Mouse (Mus musculus): ENCODE results near the gene Senp3. TPM values are rescaled to one million over a fixed set of nuclear protein-coding genes. Genes with fewer than 3 reads are reported as not detected.

The Senp3 gene
- polyA plus RNA-seq, 1 experiment from 2014 or later = 119 TPM

- WGBS = 88% methylated on average over 1 of the region's 1 CpGs
- ATAC-seq (ENCODE audit: insufficient number of reproducible peaks, insufficient read depth, low FRiP score, low TSS enrichment, low read depth) = no peak
- Histone ChIP-seq H3K4me1 (peaks cover 16% of the 10 kb centered on the region), H3K36me3 (no peaks in the 10 kb centered on the region), H3K27ac (no peak overlapping the region), H3K4me2 (no peak overlapping the region), H3K27me3 (no peaks in the 10 kb centered on the region), H3K4me3 (no peak overlapping the region), H3K9ac (no peak overlapping the region), H3K9me3 (no peaks in the 10 kb centered on the region)
Observed at GRCm38 (mm10) chr11:69689891-69690290, 8.0 kb upstream of the Senp3 start.

GRCm38 (mm10) chr11:69687061-69687460 is 5.2 kb upstream of the Senp3 start:
- no peaks in the 10 kb centered on the region for H3K36me3 ChIP-seq
- no peak overlapping the region for H3K4me2 ChIP-seq
- H3K27me3 ChIP-seq = no peaks in the 10 kb centered on the region
- no peak overlapping the region for H3K27ac ChIP-seq
- peaks cover 31% of the 10 kb centered on the region for H3K4me1 ChIP-seq
- no peaks in the 10 kb centered on the region for H3K9me3 ChIP-seq
- WGBS = 44% methylated on average over 5 of the region's 5 CpGs
- no peak overlapping the region for H3K4me3 ChIP-seq
- H3K9ac ChIP-seq = peak overlapping the region; percentile 38
- ATAC-seq (ENCODE audit: insufficient number of reproducible peaks, insufficient read depth, low FRiP score, low TSS enrichment, low read depth) = no peak

GRCm38 (mm10) chr11:69686377-69686776 is 4.5 kb upstream of the Senp3 start:
- no peaks in the 10 kb centered on the region for H3K27me3 ChIP-seq
- H3K4me1 ChIP-seq = peaks cover 31% of the 10 kb centered on the region
- H3K9ac ChIP-seq = no peak overlapping the region
- 14% methylated on average over 4 of the region's 4 CpGs for WGBS
- ATAC-seq (ENCODE audit: insufficient number of reproducible peaks, insufficient read depth, low FRiP score, low TSS enrichment, low read depth) = no peak
- no peak overlapping the region for H3K27ac ChIP-seq
- no peak overlapping the region for H3K4me3 ChIP-seq
- H3K4me2 ChIP-seq = no peak overlapping the region
- no peaks in the 10 kb centered on the region for H3K9me3 ChIP-seq
- no peaks in the 10 kb centered on the region for H3K36me3 ChIP-seq

GRCm38 (mm10) chr11:69685526-69686148 is 3.8 kb upstream of the Senp3 start, which contains the start of gene Tnfsf13:
Gene Tnfsf13 (minus strand): TSS chr11:69685784.
- H3K9me3 ChIP-seq = no peaks in the 10 kb centered on the region
- no peaks in the 10 kb centered on the region for H3K27me3 ChIP-seq
- peak within 1 kb of the TSS; percentile 51 for H3K9ac ChIP-seq
- 79% methylated on average over 10 of the region's 10 CpGs for WGBS
- peaks cover 36% of the 10 kb centered on the region for H3K4me1 ChIP-seq
- peak within 1 kb of the TSS; percentile 22 for H3K27ac ChIP-seq
- no peak for ATAC-seq (ENCODE audit: insufficient number of reproducible peaks, insufficient read depth, low FRiP score, low TSS enrichment, low read depth)
- H3K4me2 ChIP-seq = no peak within 1 kb of the TSS
- H3K36me3 ChIP-seq = no peaks in the 10 kb centered on the region
- H3K4me3 ChIP-seq = no peak within 1 kb of the TSS

GRCm38 (mm10) chr11:69684936-69685335 is 3.1 kb upstream of the Senp3 start:
- Histone ChIP-seq H3K9me3 (no peaks in the 10 kb centered on the region), H3K4me1 (peaks cover 43% of the 10 kb centered on the region), H3K27me3 (no peaks in the 10 kb centered on the region), H3K4me2 (no peak overlapping the region), H3K4me3 (no peak overlapping the region), H3K36me3 (peaks cover 5% of the 10 kb centered on the region), H3K27ac (no peak overlapping the region; the same call in 1 of the 2 replicates), H3K9ac (peak overlapping the region; percentile 51)
- WGBS = 81% methylated on average over 6 of the region's 6 CpGs
- no peak for ATAC-seq (ENCODE audit: insufficient number of reproducible peaks, insufficient read depth, low FRiP score, low TSS enrichment, low read depth)

GRCm38 (mm10) chr11:69684128-69684745 is 2.4 kb upstream of the Senp3 start:
- peak overlapping the region; percentile 51 for H3K9ac ChIP-seq
- ATAC-seq (ENCODE audit: insufficient number of reproducible peaks, insufficient read depth, low FRiP score, low TSS enrichment, low read depth) = no peak
- H3K4me2 ChIP-seq = no peak overlapping the region
- no peaks in the 10 kb centered on the region for H3K27me3 ChIP-seq
- no peak overlapping the region for H3K4me3 ChIP-seq
- WGBS = 77% methylated on average over 12 of the region's 12 CpGs
- H3K36me3 ChIP-seq = peaks cover 11% of the 10 kb centered on the region
- H3K27ac ChIP-seq = peak overlapping the region; percentile 97; the same call in 1 of the 2 replicates
- no peaks in the 10 kb centered on the region for H3K9me3 ChIP-seq
- peaks cover 49% of the 10 kb centered on the region for H3K4me1 ChIP-seq

GRCm38 (mm10) chr11:69683576-69683975 is 1.7 kb upstream of the Senp3 start:
- Histone ChIP-seq H3K36me3 (peaks cover 16% of the 10 kb centered on the region), H3K9me3 (no peaks in the 10 kb centered on the region), H3K4me1 (peaks cover 54% of the 10 kb centered on the region), H3K27me3 (no peaks in the 10 kb centered on the region), H3K4me3 (peak overlapping the region; percentile 81), H3K4me2 (peak overlapping the region; percentile 93), H3K27ac (peak overlapping the region; percentile 97), H3K9ac (peak overlapping the region; percentile 92; the same call in 1 of the 2 replicates)
- 66% methylated on average over 7 of the region's 7 CpGs for WGBS
- no peak for ATAC-seq (ENCODE audit: insufficient number of reproducible peaks, insufficient read depth, low FRiP score, low TSS enrichment, low read depth)

- Histone ChIP-seq H3K4me1 (peaks cover 54% of the 10 kb centered on the region), H3K27ac (peak overlapping the region; percentile 97), H3K4me3 (peak overlapping the region; percentile 81), H3K4me2 (peak overlapping the region; percentile 93), H3K36me3 (peaks cover 22% of the 10 kb centered on the region), H3K9ac (peak overlapping the region; percentile 92), H3K27me3 (no peaks in the 10 kb centered on the region), H3K9me3 (no peaks in the 10 kb centered on the region)
- WGBS = 8% methylated on average over 12 of the region's 12 CpGs
- no peak for ATAC-seq (ENCODE audit: insufficient number of reproducible peaks, insufficient read depth, low FRiP score, low TSS enrichment, low read depth)
Observed at GRCm38 (mm10) chr11:69682840-69683533, 1.1 kb upstream of the Senp3 start.

GRCm38 (mm10) chr11:69682209-69682839 is 440 bp upstream of the Senp3 start:
- 26% methylated on average over 24 of the region's 24 CpGs for WGBS
- H3K36me3 ChIP-seq = peaks cover 29% of the 10 kb centered on the region

GRCm38 (mm10) chr11:69680136-69680855 is 1.6 kb downstream of the Senp3 start:
- Histone ChIP-seq H3K27me3 (no peaks in the 10 kb centered on the region), H3K9me3 (no peaks in the 10 kb centered on the region), H3K4me3 (peak overlapping the region; percentile 81), H3K27ac (no peak overlapping the region; the same call in 1 of the 2 replicates), H3K4me2 (peak overlapping the region; percentile 93), H3K9ac (peak overlapping the region; percentile 92; the same call in 1 of the 2 replicates), H3K36me3 (peaks cover 48% of the 10 kb centered on the region), H3K4me1 (peaks cover 40% of the 10 kb centered on the region)
- 91% methylated on average over 30 of the region's 30 CpGs for WGBS
- no peak for ATAC-seq (ENCODE audit: insufficient number of reproducible peaks, insufficient read depth, low FRiP score, low TSS enrichment, low read depth)

More at GRCm38 (mm10) chr11:69682209-69682839, 440 bp upstream of the Senp3 start:
- Histone ChIP-seq H3K4me3 (peak overlapping the region; percentile 81), H3K9ac (peak overlapping the region; percentile 92), H3K27ac (peak overlapping the region; percentile 97), H3K9me3 (no peaks in the 10 kb centered on the region), H3K4me2 (peak overlapping the region; percentile 93), H3K27me3 (no peaks in the 10 kb centered on the region), H3K4me1 (peaks cover 54% of the 10 kb centered on the region)
- ATAC-seq (ENCODE audit: insufficient number of reproducible peaks, insufficient read depth, low FRiP score, low TSS enrichment, low read depth) = no peak

GRCm38 (mm10) chr11:69679144-69679543 is 2.7 kb downstream of the Senp3 start:
- H3K36me3 ChIP-seq = peaks cover 60% of the 10 kb centered on the region
- H3K4me3 ChIP-seq = 0 out of 2 replicates have a peak overlapping the region, but pooled peaks have one; percentile 6
- no peaks in the 10 kb centered on the region for H3K27me3 ChIP-seq
- peak overlapping the region; percentile 17; the same call in 1 of the 2 replicates for H3K4me2 ChIP-seq
- WGBS = 100% methylated on average over 2 of the region's 2 CpGs
- peak overlapping the region; percentile 28; the same call in 1 of the 2 replicates for H3K9ac ChIP-seq
- no peak for ATAC-seq (ENCODE audit: insufficient number of reproducible peaks, insufficient read depth, low FRiP score, low TSS enrichment, low read depth)
- H3K4me1 ChIP-seq = peaks cover 40% of the 10 kb centered on the region
- H3K27ac ChIP-seq = no peak overlapping the region
- H3K9me3 ChIP-seq = no peaks in the 10 kb centered on the region

Measured in embryonic facial prominence, embryonic 13.5 days (tissue).